Mouse (Mus musculus): Measurements from ENCODE around the gene Lsm11. TPM values are rescaled to one million over a fixed set of nuclear protein-coding genes. Genes with fewer than 3 reads are reported as not detected.
A peak's percentile ranks its signal among the peaks of the same experiment; 100 is the strongest.
"Not testable (repeated sequence)": the region's sequence is repeated elsewhere in the genome, so short reads cannot be mapped to it uniquely, and the experiment has no call there.

Lsm11 gene
- polyA plus RNA-seq, 1 experiment = 16.9 TPM

DNA sequence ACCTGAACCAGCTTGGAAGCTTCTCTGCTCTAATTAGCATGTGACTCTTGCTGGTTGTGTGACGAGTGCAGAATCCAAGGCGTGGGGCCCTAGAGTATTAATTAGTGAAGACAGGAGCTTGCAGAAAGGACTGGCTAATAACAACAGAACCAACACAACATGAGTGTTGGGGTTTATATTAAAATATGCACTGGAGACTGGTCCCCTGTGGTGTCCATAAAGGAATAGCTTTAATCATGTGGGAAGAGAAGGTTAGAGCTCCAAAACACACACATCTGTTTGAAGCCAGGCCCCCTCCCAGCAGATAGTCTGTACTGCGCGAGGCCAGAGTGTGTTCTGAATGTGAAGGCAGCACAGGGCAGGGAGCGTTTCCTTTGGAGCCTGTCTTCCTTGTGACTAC lies 58.1 kb downstream of the Lsm11 start:
- Histone ChIP-seq H3K9me3 (no peaks in the 10 kb centered on the region), H3K4me1 (peaks cover 67% of the 10 kb centered on the region), H3K27me3 (replicated peaks) (no peaks in the 10 kb centered on the region), H3K36me3 (replicated peaks; ENCODE audit: low read length) (peaks cover 100% of the 10 kb centered on the region), H3K4me3 (replicated peaks) (no peak overlapping the region)
- TF ChIP-seq FLI1 (IDR thresholded peaks at IDR 0.05; ENCODE audit: low read length) (no peak), GATA1 (IDR thresholded peaks at IDR 0.05; ENCODE audit: borderline replicate concordance, low read length) (no peak)

DNA sequence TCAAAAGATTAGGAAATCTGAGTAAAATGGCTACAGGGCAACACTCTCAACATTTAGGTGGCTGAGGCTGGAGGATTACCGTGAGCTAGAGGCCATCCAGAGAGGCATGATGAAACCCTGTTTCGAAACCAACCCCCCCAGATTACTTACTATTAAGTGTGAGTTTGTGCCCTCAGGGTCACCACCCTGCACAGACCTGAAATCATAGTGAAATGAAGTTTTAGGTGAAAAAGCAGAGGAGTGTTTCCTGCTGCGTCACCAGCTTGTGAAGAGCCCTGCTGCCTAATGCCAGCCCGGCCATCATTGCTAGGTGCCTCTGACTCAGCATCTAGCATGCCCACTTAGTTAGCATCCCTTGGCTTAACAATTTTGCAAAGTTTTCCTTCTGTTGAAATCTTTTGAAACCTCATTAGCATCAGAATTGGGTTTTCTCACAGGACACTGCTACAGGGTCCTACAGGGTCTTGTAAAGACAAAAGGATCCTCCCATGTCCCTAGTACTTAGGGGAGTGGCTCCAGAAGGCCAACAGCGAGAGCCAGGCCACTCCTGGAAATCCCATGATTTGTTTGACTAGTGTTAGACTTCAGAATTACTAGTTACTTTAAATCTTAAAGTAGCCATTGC lies 59.0 kb downstream of the Lsm11 start:
- no peak overlapping the region for H3K4me3 ChIP-seq (replicated peaks)
- peaks cover 74% of the 10 kb centered on the region for H3K4me1 ChIP-seq
- TF ChIP-seq FLI1 (IDR thresholded peaks at IDR 0.05; ENCODE audit: low read length) (no peak), GATA1 (IDR thresholded peaks at IDR 0.05; ENCODE audit: borderline replicate concordance, low read length) (no peak)
- H3K9me3 ChIP-seq = no peaks in the 10 kb centered on the region
- no peaks in the 10 kb centered on the region for H3K27me3 ChIP-seq (replicated peaks)
- H3K36me3 ChIP-seq (replicated peaks; ENCODE audit: low read length) = peaks cover 95% of the 10 kb centered on the region

DNA sequence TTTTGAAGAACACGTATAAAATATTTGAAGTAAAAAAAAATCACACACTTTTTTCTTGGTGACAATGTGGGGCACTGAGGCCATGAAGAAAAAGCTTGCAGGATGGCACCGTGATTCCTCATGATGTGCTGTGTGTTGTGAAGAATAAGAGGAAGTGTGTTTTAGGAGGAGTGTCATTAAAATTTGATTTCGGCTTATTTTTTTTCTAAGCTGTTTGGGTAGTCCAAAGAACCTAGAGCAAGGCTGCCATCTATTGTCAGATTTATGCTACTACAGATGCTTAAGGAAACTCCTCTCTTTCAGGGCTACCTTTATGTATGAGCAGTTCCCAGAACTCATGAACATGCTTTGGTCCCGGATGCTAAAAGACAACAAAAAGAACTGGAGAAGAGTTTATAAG lies 60.7 kb downstream of the Lsm11 start:
- H3K27me3 ChIP-seq (replicated peaks) = no peaks in the 10 kb centered on the region
- TF ChIP-seq GATA1 (IDR thresholded peaks at IDR 0.05; ENCODE audit: borderline replicate concordance, low read length) (no peak), FLI1 (IDR thresholded peaks at IDR 0.05; ENCODE audit: low read length) (no peak)
- H3K4me1 ChIP-seq = peaks cover 76% of the 10 kb centered on the region
- no peak overlapping the region for H3K4me3 ChIP-seq (replicated peaks)
- no peaks in the 10 kb centered on the region for H3K9me3 ChIP-seq
- peaks cover 90% of the 10 kb centered on the region for H3K36me3 ChIP-seq (replicated peaks; ENCODE audit: low read length)

DNA sequence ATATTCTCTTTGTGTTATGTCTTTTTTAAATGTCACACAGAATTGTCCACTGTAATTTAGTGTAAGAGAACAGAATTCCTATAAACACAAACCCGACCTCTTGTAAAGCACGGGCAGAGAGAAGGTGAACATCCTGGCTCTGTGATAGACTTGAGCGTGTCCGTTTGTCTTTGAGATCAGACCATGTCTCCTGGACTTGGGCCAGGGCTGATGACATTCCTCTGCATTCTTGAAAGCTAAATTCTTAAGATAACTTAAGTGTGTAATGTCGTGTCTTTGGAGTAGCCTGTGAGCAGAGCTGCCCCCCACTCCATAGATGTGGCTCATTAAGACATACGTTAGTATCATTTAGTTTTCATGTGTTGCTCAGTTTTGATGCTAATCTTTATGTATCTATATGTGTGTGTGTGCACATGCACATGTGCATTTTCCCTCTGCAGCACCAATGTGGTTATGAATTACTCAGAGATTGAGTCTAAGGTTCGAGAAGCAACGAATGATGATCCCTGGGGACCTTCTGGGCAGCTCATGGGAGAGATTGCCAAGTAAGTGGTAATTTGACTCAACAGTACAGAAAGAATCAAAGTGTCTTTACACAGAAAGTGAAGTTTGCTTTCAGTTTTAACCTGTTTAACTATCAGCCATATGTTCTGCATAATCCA lies 61.3 kb downstream of the Lsm11 start:
- Histone ChIP-seq H3K36me3 (replicated peaks; ENCODE audit: low read length) (peaks cover 89% of the 10 kb centered on the region), H3K4me1 (peaks cover 75% of the 10 kb centered on the region), H3K9me3 (no peaks in the 10 kb centered on the region)

DNA sequence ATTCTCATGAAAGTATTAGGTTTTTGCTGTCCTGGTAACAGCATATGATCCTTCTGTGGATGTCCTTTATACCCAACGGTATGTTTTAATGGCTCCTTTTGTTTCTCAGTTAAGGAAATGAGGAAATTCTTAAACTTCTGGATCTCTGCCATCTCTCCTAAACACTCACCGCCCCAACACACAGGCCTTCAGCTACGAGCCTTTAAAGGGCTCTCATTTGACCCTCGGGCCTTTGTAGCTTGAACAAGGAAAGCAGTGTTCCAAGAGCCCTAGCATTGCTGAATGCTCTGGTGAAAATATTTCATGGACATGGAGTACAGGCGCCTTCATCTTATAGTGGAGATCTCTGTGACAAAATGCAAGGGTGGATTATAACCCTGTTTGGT lies 63.1 kb downstream of the Lsm11 start:
- H3K4me3 ChIP-seq (replicated peaks) = no peak overlapping the region
- H3K9me3 ChIP-seq = no peaks in the 10 kb centered on the region
- peaks cover 85% of the 10 kb centered on the region for H3K36me3 ChIP-seq (replicated peaks; ENCODE audit: low read length)
- no peaks in the 10 kb centered on the region for H3K27me3 ChIP-seq (replicated peaks)
- no peak for TF ChIP-seq FLI1 (IDR thresholded peaks at IDR 0.05; ENCODE audit: low read length)
- no peak for TF ChIP-seq GATA1 (IDR thresholded peaks at IDR 0.05; ENCODE audit: borderline replicate concordance, low read length)
- H3K4me1 ChIP-seq = peaks cover 84% of the 10 kb centered on the region

More for the DNA sequence above, 61.3 kb downstream of the Lsm11 start:
- Histone ChIP-seq H3K27me3 (replicated peaks) (no peaks in the 10 kb centered on the region), H3K4me3 (replicated peaks) (no peak overlapping the region)
- no peak for TF ChIP-seq FLI1 (IDR thresholded peaks at IDR 0.05; ENCODE audit: low read length)
- no peak for TF ChIP-seq GATA1 (IDR thresholded peaks at IDR 0.05; ENCODE audit: borderline replicate concordance, low read length)

DNA sequence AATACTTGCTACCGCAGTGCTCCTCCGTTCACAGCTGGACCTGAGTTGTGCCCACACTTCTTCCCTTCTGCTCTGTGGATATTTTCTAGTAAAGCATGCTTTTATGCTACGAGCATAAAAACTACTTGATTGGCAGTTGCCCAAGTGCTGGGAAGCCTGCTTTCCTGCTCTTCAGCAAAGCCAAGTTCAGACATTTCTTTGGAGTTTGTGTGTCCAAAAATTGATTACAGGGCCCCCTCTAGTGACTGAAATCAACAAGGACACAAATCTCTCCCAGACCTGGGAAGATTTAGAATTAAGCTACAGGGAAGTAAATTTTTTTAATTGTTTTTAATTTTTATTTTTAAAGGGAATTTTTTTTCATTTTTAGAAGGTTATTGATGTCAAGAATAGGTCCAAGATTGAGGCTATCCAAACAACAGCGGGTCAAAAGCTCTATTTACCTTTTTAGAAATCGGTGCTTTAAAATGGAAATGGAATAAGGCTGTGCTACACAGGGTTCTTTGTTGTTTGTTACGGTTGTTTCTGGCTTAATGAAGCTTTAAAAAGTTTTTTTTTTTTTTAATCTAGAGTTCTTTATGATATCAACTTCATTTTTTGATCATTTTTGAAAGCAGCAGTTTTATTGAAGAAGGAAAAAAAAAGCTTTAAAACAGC lies 63.6 kb downstream of the Lsm11 start:
- Histone ChIP-seq H3K9me3 (no peaks in the 10 kb centered on the region), H3K4me3 (replicated peaks) (peak overlapping the region; percentile 20), H3K4me1 (peaks cover 86% of the 10 kb centered on the region), H3K27me3 (replicated peaks) (no peaks in the 10 kb centered on the region), H3K36me3 (replicated peaks; ENCODE audit: low read length) (peaks cover 85% of the 10 kb centered on the region)
- TF ChIP-seq GATA1 (IDR thresholded peaks at IDR 0.05; ENCODE audit: borderline replicate concordance, low read length) (no peak), FLI1 (IDR thresholded peaks at IDR 0.05; ENCODE audit: low read length) (no peak)

DNA sequence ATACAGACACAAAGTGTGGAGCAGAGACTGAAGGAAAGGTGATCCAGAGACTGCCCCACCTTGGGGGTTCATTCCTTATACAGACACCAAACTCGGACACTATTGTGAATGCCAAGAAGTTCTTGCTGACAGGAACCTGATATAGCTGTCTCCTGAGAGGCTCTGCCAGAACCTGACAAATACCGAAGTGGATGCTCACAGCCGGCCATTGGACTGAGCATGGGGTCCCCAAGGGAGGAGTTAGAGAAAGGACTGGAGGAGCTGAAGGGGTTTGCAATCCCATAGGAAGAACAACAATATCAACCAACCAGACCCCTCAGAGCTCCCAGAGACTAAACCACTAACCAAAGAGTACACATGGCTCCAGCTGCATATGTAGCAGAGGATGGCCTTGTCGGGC lies 65.4 kb downstream of the Lsm11 start:
- H3K4me1 ChIP-seq = peaks cover 84% of the 10 kb centered on the region
- H3K36me3 ChIP-seq (replicated peaks; ENCODE audit: low read length) = peaks cover 79% of the 10 kb centered on the region
- not testable (repeated sequence) for H3K4me3 ChIP-seq (replicated peaks); H3K9me3 ChIP-seq; H3K27me3 ChIP-seq (replicated peaks)

Other genes starting within 250 kb of the Lsm11 start
- 38.7 and 59.4 TPM in 2 replicates for gene Clint1, start 92.9 kb downstream of the Lsm11 start, polyA plus RNA-seq (2012; ENCODE audit: insufficient read depth, low replicate concordance)
- gene Thg1l, start 10.6 kb upstream of the Lsm11 start, polyA plus RNA-seq (2012; ENCODE audit: insufficient read depth, low replicate concordance) = 4.1 TPM in 1 of 2 replicates, not detected in the other
- gene Sox30, start 35.4 kb upstream of the Lsm11 start, polyA plus RNA-seq (2012; ENCODE audit: insufficient read depth, low replicate concordance) = not detected in 2 replicates
- 0.78 TPM in 1 of 2 replicates, not detected in the other for gene Gm12166, start 107.4 kb upstream of the Lsm11 start, polyA plus RNA-seq (2012; ENCODE audit: insufficient read depth, low replicate concordance)
- gene Adam19, start 111.1 kb upstream of the Lsm11 start, polyA plus RNA-seq (2012; ENCODE audit: insufficient read depth, low replicate concordance) = 0.21 and 2.3 TPM in 2 replicates
- gene Nipal4, start 221.6 kb upstream of the Lsm11 start, polyA plus RNA-seq (2012; ENCODE audit: insufficient read depth, low replicate concordance) = not detected in 2 replicates

Measured in megakaryocyte, embryonic 14.5 days (primary cell).